Mouse (Mus musculus): ENCODE results near the gene Nwd2. TPM values are rescaled to one million over a fixed set of nuclear protein-coding genes. Genes with fewer than 3 reads are reported as not detected.

The Nwd2 gene
- polyA plus RNA-seq, 1 experiment: 18.4 TPM

- no peaks in the 10 kb centered on the region for H3K4me1 ChIP-seq (ENCODE audit: control insufficient read depth, insufficient read depth, low read length)
- no peak for TF ChIP-seq POLR2A (IDR thresholded peaks at IDR 0.05; ENCODE audit: extremely low read depth, insufficient read depth, low read length)
- TF ChIP-seq CTCF (IDR thresholded peaks at IDR 0.05; ENCODE audit: extremely low read depth, insufficient read depth, low read length): no peak
- H3K27ac ChIP-seq (ENCODE audit: insufficient read depth, low read length): no peak overlapping the region
- H3K4me3 ChIP-seq (ENCODE audit: insufficient read depth, low read length): no peak overlapping the region
These were observed 99.4 kb downstream of the Nwd2 start for GRCm38 (mm10) chr5:63748299-63748698.

- H3K4me3 ChIP-seq (ENCODE audit: insufficient read depth, low read length): no peak overlapping the region
- H3K4me1 ChIP-seq (ENCODE audit: control insufficient read depth, insufficient read depth, low read length): no peaks in the 10 kb centered on the region
- no peak overlapping the region for H3K27ac ChIP-seq (ENCODE audit: insufficient read depth, low read length)
- TF ChIP-seq CTCF (IDR thresholded peaks at IDR 0.05; ENCODE audit: extremely low read depth, insufficient read depth, low read length) (no peak), POLR2A (IDR thresholded peaks at IDR 0.05; ENCODE audit: extremely low read depth, insufficient read depth, low read length) (no peak)
These were observed 99.9 kb downstream of the Nwd2 start for GRCm38 (mm10) chr5:63748759-63749158.

GRCm38 (mm10) chr5:63755092-63755761 is 106.3 kb downstream of the Nwd2 start:
- no peaks in the 10 kb centered on the region for H3K4me1 ChIP-seq (ENCODE audit: control insufficient read depth, insufficient read depth, low read length)
- TF ChIP-seq CTCF (IDR thresholded peaks at IDR 0.05; ENCODE audit: extremely low read depth, insufficient read depth, low read length) (0 out of 2 replicates have a peak, but pooled peaks have one; percentile 14), POLR2A (IDR thresholded peaks at IDR 0.05; ENCODE audit: extremely low read depth, insufficient read depth, low read length) (no peak)
- no peak overlapping the region for H3K4me3 ChIP-seq (ENCODE audit: insufficient read depth, low read length)
- no peak overlapping the region for H3K27ac ChIP-seq (ENCODE audit: insufficient read depth, low read length)

- Histone ChIP-seq H3K27ac (ENCODE audit: insufficient read depth, low read length) (no peak overlapping the region), H3K4me1 (ENCODE audit: control insufficient read depth, insufficient read depth, low read length) (no peaks in the 10 kb centered on the region), H3K4me3 (ENCODE audit: insufficient read depth, low read length) (no peak overlapping the region)
- TF ChIP-seq POLR2A (IDR thresholded peaks at IDR 0.05; ENCODE audit: extremely low read depth, insufficient read depth, low read length): no peak
- TF ChIP-seq CTCF (IDR thresholded peaks at IDR 0.05; ENCODE audit: extremely low read depth, insufficient read depth, low read length): no peak
These were observed 107.0 kb downstream of the Nwd2 start for GRCm38 (mm10) chr5:63755938-63756337.

GRCm38 (mm10) chr5:63765886-63766285 is 117.0 kb downstream of the Nwd2 start:
- TF ChIP-seq CTCF (IDR thresholded peaks at IDR 0.05; ENCODE audit: extremely low read depth, insufficient read depth, low read length) (no peak), POLR2A (IDR thresholded peaks at IDR 0.05; ENCODE audit: extremely low read depth, insufficient read depth, low read length) (no peak)
- H3K27ac ChIP-seq (ENCODE audit: insufficient read depth, low read length): no peak overlapping the region
- no peak overlapping the region for H3K4me3 ChIP-seq (ENCODE audit: insufficient read depth, low read length)
- peaks cover 3% of the 10 kb centered on the region; the same call in 1 of the 2 replicates for H3K4me1 ChIP-seq (ENCODE audit: control insufficient read depth, insufficient read depth, low read length)

- H3K27ac ChIP-seq (ENCODE audit: insufficient read depth, low read length): no peak overlapping the region
- no peak overlapping the region for H3K4me3 ChIP-seq (ENCODE audit: insufficient read depth, low read length)
- peak; percentile 52; the same call in 1 of the 2 replicates for TF ChIP-seq CTCF (IDR thresholded peaks at IDR 0.05; ENCODE audit: extremely low read depth, insufficient read depth, low read length)
- TF ChIP-seq POLR2A (IDR thresholded peaks at IDR 0.05; ENCODE audit: extremely low read depth, insufficient read depth, low read length): no peak
- peaks cover 3% of the 10 kb centered on the region; the same call in 1 of the 2 replicates for H3K4me1 ChIP-seq (ENCODE audit: control insufficient read depth, insufficient read depth, low read length)
These were observed 117.8 kb downstream of the Nwd2 start for GRCm38 (mm10) chr5:63766715-63767114.

- TF ChIP-seq POLR2A (IDR thresholded peaks at IDR 0.05; ENCODE audit: extremely low read depth, insufficient read depth, low read length): no peak
- TF ChIP-seq CTCF (IDR thresholded peaks at IDR 0.05; ENCODE audit: extremely low read depth, insufficient read depth, low read length): no peak
- Histone ChIP-seq H3K27ac (ENCODE audit: insufficient read depth, low read length) (no peak overlapping the region), H3K4me1 (ENCODE audit: control insufficient read depth, insufficient read depth, low read length) (peaks cover 3% of the 10 kb centered on the region; the same call in 1 of the 2 replicates), H3K4me3 (ENCODE audit: insufficient read depth, low read length) (no peak overlapping the region)
These were observed 118.6 kb downstream of the Nwd2 start for GRCm38 (mm10) chr5:63767464-63767863.

GRCm38 (mm10) chr5:63768220-63768619 is 119.3 kb downstream of the Nwd2 start:
- H3K27ac ChIP-seq (ENCODE audit: insufficient read depth, low read length): no peak overlapping the region
- H3K4me3 ChIP-seq (ENCODE audit: insufficient read depth, low read length): no peak overlapping the region
- no peak for TF ChIP-seq POLR2A (IDR thresholded peaks at IDR 0.05; ENCODE audit: extremely low read depth, insufficient read depth, low read length)
- TF ChIP-seq CTCF (IDR thresholded peaks at IDR 0.05; ENCODE audit: extremely low read depth, insufficient read depth, low read length): no peak
- peaks cover 3% of the 10 kb centered on the region; the same call in 1 of the 2 replicates for H3K4me1 ChIP-seq (ENCODE audit: control insufficient read depth, insufficient read depth, low read length)

GRCm38 (mm10) chr5:63772971-63773370 is 124.1 kb downstream of the Nwd2 start:
- Histone ChIP-seq H3K4me3 (ENCODE audit: insufficient read depth, low read length) (no peak overlapping the region), H3K27ac (ENCODE audit: insufficient read depth, low read length) (no peak overlapping the region), H3K4me1 (ENCODE audit: control insufficient read depth, insufficient read depth, low read length) (no peaks in the 10 kb centered on the region)
- TF ChIP-seq POLR2A (IDR thresholded peaks at IDR 0.05; ENCODE audit: extremely low read depth, insufficient read depth, low read length) (no peak), CTCF (IDR thresholded peaks at IDR 0.05; ENCODE audit: extremely low read depth, insufficient read depth, low read length) (no peak)

- Histone ChIP-seq H3K4me3 (ENCODE audit: insufficient read depth, low read length) (no peak overlapping the region), H3K4me1 (ENCODE audit: control insufficient read depth, insufficient read depth, low read length) (no peaks in the 10 kb centered on the region), H3K27ac (ENCODE audit: insufficient read depth, low read length) (no peak overlapping the region)
- no peak for TF ChIP-seq CTCF (IDR thresholded peaks at IDR 0.05; ENCODE audit: extremely low read depth, insufficient read depth, low read length)
- TF ChIP-seq POLR2A (IDR thresholded peaks at IDR 0.05; ENCODE audit: extremely low read depth, insufficient read depth, low read length): no peak
These were observed 124.7 kb downstream of the Nwd2 start for GRCm38 (mm10) chr5:63773603-63774002.

Data from cortical plate, adult 2 months (tissue).